Mouse (Mus musculus) hindbrain, embryonic 10.5 days (tissue): Measurements from ENCODE around the gene Gpr157. TPM values are rescaled to one million over a fixed set of nuclear protein-coding genes. Genes with fewer than 3 reads are reported as not detected.

ENCODE experiments used
- DNase-seq: peaks from one replicate; pipeline ENCODE4 v3.0.0-alpha.2; 2017; ENCODE audit warnings: low spot score
- H3K27ac ChIP-seq: fragments of 300-500 bp; sonication (generic); 2 replicates; pipeline ENCODE4 v1.5.1; 2016; ENCODE audit warnings: mild to moderate bottlenecking, moderate library complexity
- H3K27me3 ChIP-seq: fragments of 300-500 bp; sonication (generic); 2 replicates; pipeline ENCODE4 v1.6.1; 2016; ENCODE audit warnings: mild to moderate bottlenecking; ENCODE audit not compliant: poor library complexity, insufficient read depth, severe bottlenecking
- H3K36me3 ChIP-seq: fragments of 300-500 bp; sonication (generic); 2 replicates; pipeline ENCODE4 v1.6.1; 2016; ENCODE audit warnings: mild to moderate bottlenecking, moderate library complexity
- H3K4me1 ChIP-seq: fragments of 300-500 bp; sonication (generic); replicated peaks from 2 replicates; pipeline ENCODE4 v1.6.1; 2016; ENCODE audit warnings: mild to moderate bottlenecking
- H3K4me3 ChIP-seq: fragments of 300-500 bp; sonication (generic); 2 replicates; pipeline ENCODE4 v1.5.1; 2016; ENCODE audit warnings: mild to moderate bottlenecking, moderate library complexity
- H3K9me3 ChIP-seq: fragments of 300-500 bp; sonication (generic); 2 replicates; pipeline ENCODE4 v1.6.1; 2016; ENCODE audit warnings: mild to moderate bottlenecking, moderate library complexity
- WGBS: fragments of 180-500 bp; shearing (Covaris S2); methylation state at CpG from one replicate; pipeline ENCODE4 v1.1.7; 2016; 5-methylcytosine and 5-hydroxymethylcytosine counted together
- polyA plus RNA-seq: library from polyadenylated mRNA; unstranded; fragments of >200 nt; fragmentation: Nextera tagmentation; extraction: Ambion mirVana; gene quantifications from 2 replicates; pipeline ENCODE4 v1.2.1, GENCODE M21; 2016

Gpr157 gene
- polyA plus RNA-seq, 1 experiment from 2014 or later = 0.59 TPM

- H3K27me3 ChIP-seq = no peaks in the 10 kb centered on the region
- no peaks in the 10 kb centered on the region for H3K9me3 ChIP-seq
- no peak overlapping the region for H3K27ac ChIP-seq
- DNase-seq = no peak
- WGBS = 63% methylated on average over 2 of the region's 2 CpGs
- H3K4me3 ChIP-seq = no peak overlapping the region
- H3K36me3 ChIP-seq = no peaks in the 10 kb centered on the region
- peaks cover 4% of the 10 kb centered on the region for H3K4me1 ChIP-seq
These were observed 8.5 kb upstream of the Gpr157 start for GRCm38 (mm10) chr4:150078646-150079045.

- WGBS = 78% methylated on average over 7 of the region's 7 CpGs
- H3K27ac ChIP-seq = no peak overlapping the region
- no peak overlapping the region for H3K4me3 ChIP-seq
- H3K36me3 ChIP-seq = no peaks in the 10 kb centered on the region
- peaks cover 4% of the 10 kb centered on the region for H3K4me1 ChIP-seq
- no peaks in the 10 kb centered on the region for H3K27me3 ChIP-seq
- H3K9me3 ChIP-seq = no peaks in the 10 kb centered on the region; the same call in 1 of the 2 replicates
- DNase-seq = no peak
These were observed 7.9 kb upstream of the Gpr157 start for GRCm38 (mm10) chr4:150079244-150079643.

- Histone ChIP-seq H3K27me3 (no peaks in the 10 kb centered on the region), H3K4me1 (peaks cover 4% of the 10 kb centered on the region), H3K36me3 (no peaks in the 10 kb centered on the region), H3K27ac (no peak overlapping the region), H3K9me3 (no peaks in the 10 kb centered on the region; the same call in 1 of the 2 replicates), H3K4me3 (no peak overlapping the region)
- no peak for DNase-seq
- WGBS = 90% methylated on average over 11 of the region's 11 CpGs
These were observed 6.7 kb upstream of the Gpr157 start for GRCm38 (mm10) chr4:150080330-150080967.

- Histone ChIP-seq H3K4me1 (peaks cover 21% of the 10 kb centered on the region), H3K4me3 (no peak overlapping the region), H3K36me3 (no peaks in the 10 kb centered on the region), H3K27me3 (peaks cover 31% of the 10 kb centered on the region), H3K27ac (no peak overlapping the region), H3K9me3 (no peaks in the 10 kb centered on the region; the same call in 1 of the 2 replicates)
- WGBS = 78% methylated on average over 4 of the region's 4 CpGs
- no peak for DNase-seq
These were observed 1.8 kb upstream of the Gpr157 start for GRCm38 (mm10) chr4:150085366-150085765.

- DNase-seq = no peak
- peak overlapping the region; percentile 79 for H3K27ac ChIP-seq
- WGBS = 2% methylated on average over 7 of the region's 7 CpGs
These were observed 364 bp upstream of the Gpr157 start for GRCm38 (mm10) chr4:150086841-150087160.

GRCm38 (mm10) chr4:150087890-150088530 lies 845 bp downstream of the Gpr157 start:
- WGBS = 17% methylated on average over 29 of the region's 29 CpGs
- no peaks in the 10 kb centered on the region for H3K36me3 ChIP-seq

More at GRCm38 (mm10) chr4:150086841-150087160, 364 bp upstream of the Gpr157 start:
- Histone ChIP-seq H3K4me3 (peak overlapping the region; percentile 68), H3K27me3 (peaks cover 44% of the 10 kb centered on the region), H3K4me1 (peaks cover 21% of the 10 kb centered on the region), H3K36me3 (no peaks in the 10 kb centered on the region), H3K9me3 (no peaks in the 10 kb centered on the region; the same call in 1 of the 2 replicates)

GRCm38 (mm10) chr4:150089121-150089520 lies 2.0 kb downstream of the Gpr157 start:
- H3K27me3 ChIP-seq = peaks cover 49% of the 10 kb centered on the region
- DNase-seq = no peak
- H3K4me1 ChIP-seq = peaks cover 39% of the 10 kb centered on the region
- no peaks in the 10 kb centered on the region for H3K36me3 ChIP-seq
- 74% methylated on average over 10 of the region's 10 CpGs for WGBS
- no peak overlapping the region for H3K27ac ChIP-seq
- no peaks in the 10 kb centered on the region; the same call in 1 of the 2 replicates for H3K9me3 ChIP-seq
- no peak overlapping the region for H3K4me3 ChIP-seq

More at GRCm38 (mm10) chr4:150087890-150088530, 845 bp downstream of the Gpr157 start:
- H3K4me1 ChIP-seq = peaks cover 27% of the 10 kb centered on the region
- H3K27ac ChIP-seq = peak overlapping the region; percentile 79
- peak overlapping the region; percentile 68 for H3K4me3 ChIP-seq
- peaks cover 49% of the 10 kb centered on the region for H3K27me3 ChIP-seq
- no peak for DNase-seq
- H3K9me3 ChIP-seq = no peaks in the 10 kb centered on the region; the same call in 1 of the 2 replicates

- WGBS = 85% methylated on average over 18 of the region's 18 CpGs
- no peaks in the 10 kb centered on the region for H3K9me3 ChIP-seq
- peaks cover 55% of the 10 kb centered on the region for H3K4me1 ChIP-seq
- H3K36me3 ChIP-seq = no peaks in the 10 kb centered on the region
- H3K4me3 ChIP-seq = no peak overlapping the region
- DNase-seq = peak; percentile 49
- no peak overlapping the region for H3K27ac ChIP-seq
- peaks cover 64% of the 10 kb centered on the region for H3K27me3 ChIP-seq
These were observed 4.9 kb downstream of the Gpr157 start for GRCm38 (mm10) chr4:150091887-150092582.

GRCm38 (mm10) chr4:150092583-150092902 lies 5.4 kb downstream of the Gpr157 start:
- H3K4me3 ChIP-seq = no peak overlapping the region
- no peaks in the 10 kb centered on the region for H3K9me3 ChIP-seq
- H3K4me1 ChIP-seq = peaks cover 50% of the 10 kb centered on the region
- peaks cover 67% of the 10 kb centered on the region for H3K27me3 ChIP-seq
- no peaks in the 10 kb centered on the region for H3K36me3 ChIP-seq
- no peak for DNase-seq
- 0 out of 2 replicates have a peak overlapping the region, but pooled peaks have one; percentile 84 for H3K27ac ChIP-seq
- 55% methylated on average over 3 of the region's 3 CpGs for WGBS

GRCm38 (mm10) chr4:150093560-150094462 lies 6.6 kb downstream of the Gpr157 start:
- 24% methylated on average over 12 of the region's 12 CpGs for WGBS
- H3K27me3 ChIP-seq = peaks cover 67% of the 10 kb centered on the region
- DNase-seq = peak; percentile 49
- peaks cover 41% of the 10 kb centered on the region for H3K4me1 ChIP-seq
- peak overlapping the region; percentile 22; the same call in 1 of the 2 replicates for H3K4me3 ChIP-seq
- no peaks in the 10 kb centered on the region for H3K36me3 ChIP-seq
- H3K27ac ChIP-seq = peak overlapping the region; percentile 84
- no peaks in the 10 kb centered on the region for H3K9me3 ChIP-seq

GRCm38 (mm10) chr4:150094463-150094789 lies 7.3 kb downstream of the Gpr157 start:
- Histone ChIP-seq H3K27ac (peak overlapping the region; percentile 84), H3K4me1 (peaks cover 41% of the 10 kb centered on the region), H3K4me3 (peak overlapping the region; percentile 22; the same call in 1 of the 2 replicates), H3K36me3 (no peaks in the 10 kb centered on the region), H3K9me3 (no peaks in the 10 kb centered on the region), H3K27me3 (peaks cover 64% of the 10 kb centered on the region)
- WGBS = 14% methylated on average over 5 of the region's 5 CpGs
- peak; percentile 58 for DNase-seq

GRCm38 (mm10) chr4:150096309-150096708 lies 9.1 kb downstream of the Gpr157 start:
- Histone ChIP-seq H3K9me3 (no peaks in the 10 kb centered on the region), H3K27ac (peak overlapping the region; percentile 45; the same call in 1 of the 2 replicates), H3K36me3 (no peaks in the 10 kb centered on the region), H3K4me3 (no peak overlapping the region), H3K27me3 (peaks cover 65% of the 10 kb centered on the region), H3K4me1 (peaks cover 41% of the 10 kb centered on the region)
- no peak for DNase-seq
- 76% methylated on average over 7 of the region's 7 CpGs for WGBS
